Mouse (Mus musculus) activated CD4-positive, CD25-positive, alpha-beta regulatory T cell, adult 4 months (primary cell): ENCODE results near the gene Chrnd. TPM values are rescaled to one million over a fixed set of nuclear protein-coding genes. Genes with fewer than 3 reads are reported as not detected.
A peak's percentile ranks its signal among the peaks of the same experiment; 100 is the strongest.

ENCODE experiments used
- ATAC-seq: one replicate; pipeline ENCODE4 v1.8.0; 2017
- polyA plus RNA-seq, 2 experiments: library from polyadenylated mRNA; unstranded; fragments of 100-300 nt; shearing (Covaris generic); gene quantifications; one replicate each; pipeline ENCODE4 v1.2.1; 2017

The Chrnd gene
- polyA plus RNA-seq = not detected

DNA sequence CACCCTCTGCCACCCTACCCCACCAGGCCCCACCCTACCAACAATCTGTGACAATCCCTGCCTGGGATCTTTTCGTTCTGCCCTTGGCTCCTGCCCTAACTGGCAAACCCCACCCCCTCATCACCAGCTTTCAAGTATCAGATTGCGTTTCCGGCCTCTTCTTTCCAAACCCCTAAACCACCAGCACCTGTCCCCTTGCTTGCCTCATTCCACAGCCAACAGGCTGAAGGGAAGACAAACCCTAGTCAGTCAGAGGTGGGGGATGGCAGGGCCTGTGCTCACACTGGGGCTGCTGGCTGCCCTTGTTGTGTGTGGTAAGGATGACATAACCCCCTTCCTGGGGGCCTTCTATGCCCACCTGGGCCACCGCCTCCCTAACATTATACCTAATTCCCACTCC is at the start of gene Chrnd:
TSS of gene Chrnd (plus strand) at position 179 of the 400 bp plus-strand sequence.
- no peak for ATAC-seq

DNA sequence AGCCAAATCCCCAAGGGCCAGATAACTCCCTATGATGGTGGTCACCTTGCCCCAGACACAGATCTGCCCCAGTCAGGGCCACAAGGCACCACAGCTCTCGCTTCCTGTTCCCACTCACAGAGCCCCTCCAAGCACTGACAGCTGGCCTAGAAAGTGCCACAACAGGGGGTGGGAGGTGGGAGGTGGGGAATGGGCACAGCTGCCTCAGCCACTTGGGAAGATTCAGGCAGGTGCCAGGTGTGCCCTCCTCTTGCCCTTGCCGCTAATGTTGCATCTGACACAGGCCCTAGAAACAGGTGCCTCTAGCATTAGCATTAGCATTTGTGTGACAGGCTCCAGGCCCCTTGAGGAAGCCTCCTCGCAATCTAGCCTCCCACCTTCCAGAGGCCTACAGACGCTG is 48.9 kb upstream of the Chrnd start:
- no peak for ATAC-seq

DNA sequence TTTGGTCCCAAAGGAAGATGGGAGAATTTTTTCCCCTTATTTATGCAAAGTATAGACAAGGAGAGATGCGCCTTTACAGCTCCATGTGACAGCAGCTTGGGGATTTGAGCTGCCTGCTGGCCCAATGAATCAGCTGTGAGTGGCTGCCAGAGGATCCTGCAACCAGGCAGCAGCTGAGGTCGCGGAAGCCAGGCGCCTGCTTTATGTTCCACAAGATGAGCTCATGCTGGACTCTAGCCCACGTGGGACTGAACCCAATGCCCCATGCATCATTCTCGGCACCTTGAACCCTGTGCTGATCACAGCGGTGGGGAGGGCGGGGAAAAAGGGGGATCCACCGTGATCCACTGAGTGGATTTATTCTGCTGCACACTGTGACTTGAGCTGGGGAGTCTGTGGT is 48.0 kb upstream of the Chrnd start:
- ATAC-seq = no peak

DNA sequence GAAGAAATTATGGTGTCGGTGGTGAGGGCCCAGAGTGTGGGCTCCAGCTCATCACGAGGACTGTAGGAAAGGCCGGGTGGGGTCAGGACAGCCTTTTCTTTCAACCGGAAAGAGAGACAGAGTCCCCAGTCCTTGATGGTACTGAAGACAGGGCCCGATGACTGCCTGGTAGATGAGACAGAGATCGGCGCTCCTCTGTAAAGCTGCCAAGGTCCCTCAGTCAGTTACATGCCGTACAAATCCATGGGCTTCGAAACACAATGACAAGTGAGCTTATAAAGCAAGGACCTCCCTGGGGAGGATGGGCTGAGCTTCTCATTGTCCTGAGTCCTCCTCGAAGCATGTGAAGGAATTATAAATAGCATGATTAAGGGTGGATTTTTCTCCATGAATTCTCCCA is 47.3 kb upstream of the Chrnd start:
- no peak for ATAC-seq

DNA sequence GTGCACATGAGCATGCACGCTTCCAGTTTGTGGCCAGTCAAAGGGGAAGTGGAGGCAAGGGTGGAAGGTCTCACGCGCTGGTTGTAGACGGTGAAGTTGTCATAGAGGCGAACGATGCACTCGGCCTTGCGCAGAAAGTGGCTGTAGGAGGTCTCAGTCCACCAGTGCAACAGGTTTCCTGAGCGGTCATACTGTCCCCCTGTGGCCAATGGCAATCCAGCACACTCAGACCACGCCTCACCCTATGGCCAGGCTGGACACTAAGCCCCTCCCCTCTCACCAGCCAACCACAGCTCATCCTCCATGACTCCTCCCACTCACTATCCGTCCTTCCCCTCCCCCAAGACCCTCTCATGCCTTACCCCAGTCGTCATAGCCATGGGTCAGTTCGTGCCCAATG is 41.0 kb upstream of the Chrnd start:
- no peak for ATAC-seq

DNA sequence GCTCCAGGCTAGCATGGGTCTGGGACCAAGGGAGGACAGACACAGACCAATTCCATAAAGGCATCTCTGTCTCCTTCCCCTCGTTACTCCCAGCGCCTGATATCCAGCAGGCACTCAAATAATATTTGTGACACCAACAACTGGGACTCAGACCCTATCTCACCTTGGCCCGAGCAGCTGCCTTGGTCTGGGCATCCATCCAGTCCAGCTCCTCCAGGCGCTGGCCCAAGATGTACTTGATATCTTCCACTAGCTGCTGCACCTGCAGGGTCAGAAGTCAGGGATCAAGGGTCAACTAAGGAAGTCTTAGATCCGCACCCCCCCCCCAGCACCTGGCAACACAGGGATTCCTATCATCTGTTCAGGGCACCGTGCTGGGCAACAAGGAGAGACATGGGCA is 39.1 kb upstream of the Chrnd start:
- no peak for ATAC-seq

DNA sequence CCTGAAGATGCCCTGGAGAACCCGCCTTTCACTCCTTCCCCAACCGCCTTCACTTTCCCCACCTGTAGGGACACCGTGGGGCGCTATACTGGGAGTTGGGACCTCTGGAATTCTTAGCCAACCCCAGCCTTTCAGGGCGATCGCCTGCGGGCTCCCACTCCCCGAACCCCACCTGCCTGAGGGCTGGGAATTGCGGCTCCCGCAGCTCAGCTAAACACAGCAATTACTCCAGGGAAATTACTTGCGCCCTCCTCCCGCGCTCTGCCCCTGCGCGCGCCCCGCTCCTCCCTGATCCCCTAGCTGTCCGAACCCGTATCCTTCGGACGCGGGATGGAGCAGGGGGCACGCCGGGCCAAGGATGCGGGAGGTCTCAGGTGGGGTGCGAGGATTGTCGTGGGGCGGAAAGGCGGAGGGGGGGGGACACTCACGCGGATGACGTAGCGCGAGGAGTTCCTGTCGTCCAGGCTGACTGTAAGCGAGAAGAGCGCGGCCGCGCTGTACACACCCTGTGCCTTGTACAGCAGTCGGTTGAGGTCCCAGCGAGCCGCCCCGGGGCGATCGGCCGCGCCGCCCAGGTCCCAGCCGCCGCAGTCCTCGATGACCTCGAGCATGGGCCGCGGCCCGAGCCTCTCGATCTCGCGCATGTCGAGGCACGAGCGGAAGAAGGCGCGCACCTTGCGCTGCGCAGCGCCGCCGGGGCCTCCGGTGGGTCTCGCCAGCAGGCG is 36.5 kb upstream of the Chrnd start:
- ATAC-seq = no peak

DNA sequence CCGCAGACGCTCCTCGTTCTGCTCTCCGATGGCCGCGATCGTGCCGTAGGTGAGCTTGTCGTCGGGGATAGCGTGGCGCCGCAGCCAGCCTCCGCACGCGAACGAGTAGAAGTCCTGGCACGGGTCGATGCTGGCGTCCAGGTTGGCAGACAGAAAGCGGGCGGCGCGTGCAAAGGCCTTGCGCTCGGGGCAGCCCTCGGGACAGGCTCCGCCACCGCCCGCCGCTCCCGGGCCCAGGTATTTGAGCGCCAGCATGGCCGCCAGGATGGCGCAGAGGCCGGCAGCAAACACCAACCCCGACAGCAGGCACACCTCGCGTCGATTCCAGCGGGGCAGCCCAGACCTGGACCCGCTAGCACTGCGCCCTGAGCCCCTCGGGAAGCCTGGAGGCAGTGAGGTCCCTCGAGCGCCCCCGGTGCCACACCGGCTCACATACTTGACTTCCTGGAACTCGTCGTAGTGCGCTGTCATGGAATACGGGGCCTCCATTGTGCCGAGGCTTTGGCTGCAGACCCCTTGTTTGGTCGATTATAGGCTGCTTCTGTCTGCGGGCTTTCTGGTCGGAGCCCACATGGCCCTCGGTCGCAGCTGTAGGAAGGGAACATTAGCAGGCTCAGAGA is 35.8 kb upstream of the Chrnd start:
- ATAC-seq = no peak

DNA sequence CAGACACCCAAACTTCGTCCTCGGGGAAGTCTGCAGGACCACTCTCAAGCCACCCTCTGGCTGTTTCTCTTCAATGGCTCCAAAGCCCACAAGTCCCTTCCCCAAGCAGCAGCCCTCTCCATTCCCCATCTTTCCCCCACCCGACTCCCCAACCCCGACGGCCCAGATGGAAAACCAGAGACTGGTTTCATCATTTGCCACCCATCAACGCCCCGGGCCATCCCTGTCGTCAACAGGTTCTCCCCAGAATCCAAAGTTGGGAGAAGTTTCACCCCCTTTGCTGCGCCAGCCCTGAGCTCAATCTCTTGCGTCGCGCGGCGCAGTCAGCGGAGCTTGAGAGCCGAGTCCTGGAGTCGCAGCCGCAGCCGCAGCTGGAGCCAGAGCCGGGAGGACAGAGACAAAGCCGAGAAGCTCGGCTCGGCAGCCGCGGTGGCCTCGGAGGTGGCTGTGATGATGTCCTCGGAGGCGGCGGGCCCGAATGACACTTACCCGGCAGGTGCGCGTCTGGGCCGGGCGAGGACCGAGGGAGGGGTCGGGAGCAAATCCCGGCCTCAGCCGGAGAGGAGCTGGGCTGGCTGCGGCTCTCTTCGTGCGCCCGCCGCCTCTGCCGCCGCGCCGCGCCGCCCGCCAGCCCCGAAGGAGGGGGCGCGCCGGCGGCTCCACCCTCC is 34.7 kb upstream of the Chrnd start:
- ATAC-seq = no peak

DNA sequence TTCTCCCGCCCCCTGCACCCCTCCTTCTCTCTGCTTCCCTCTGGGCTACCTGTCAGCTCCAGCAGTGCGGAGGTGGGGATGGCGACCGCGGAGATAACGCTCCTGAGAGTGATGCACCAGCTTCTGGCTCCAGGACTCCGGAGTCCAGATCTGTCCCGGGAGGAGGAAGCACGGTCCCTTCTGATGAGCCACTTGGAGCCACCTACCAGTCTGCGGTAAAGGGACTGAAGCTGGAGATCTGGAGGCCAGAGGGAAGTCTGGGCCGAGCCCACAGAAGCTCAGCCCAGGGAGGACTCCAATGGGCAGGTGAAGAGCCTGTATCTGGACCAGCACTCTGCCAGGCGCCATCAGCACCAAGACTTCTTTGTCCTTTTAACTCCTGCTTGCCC is 34.2 kb upstream of the Chrnd start, which contains the start of gene Ecel1:
TSS of gene Ecel1 (minus strand) at position 323 of the 389 bp plus-strand sequence.
- ATAC-seq = no peak

DNA sequence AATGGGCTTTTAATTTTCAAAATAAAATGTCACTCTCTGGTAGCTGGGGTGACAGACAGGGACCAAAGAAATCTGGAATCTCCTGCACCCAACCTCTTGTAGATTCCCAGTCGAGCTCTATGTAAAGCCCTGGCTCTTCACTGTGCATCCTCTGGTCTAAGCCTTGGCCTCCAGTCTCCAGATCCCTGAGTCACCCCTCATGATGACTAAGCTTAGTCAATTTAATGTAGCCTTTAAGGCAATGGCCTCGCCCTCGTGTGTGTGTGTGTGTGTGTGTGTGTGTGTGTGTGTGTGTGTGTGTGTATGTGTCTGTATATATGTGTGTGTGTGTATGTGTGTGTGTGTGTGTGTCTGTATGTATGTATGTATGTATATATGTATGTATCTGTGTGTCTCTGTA is 31.0 kb upstream of the Chrnd start:
- ATAC-seq = no peak

DNA sequence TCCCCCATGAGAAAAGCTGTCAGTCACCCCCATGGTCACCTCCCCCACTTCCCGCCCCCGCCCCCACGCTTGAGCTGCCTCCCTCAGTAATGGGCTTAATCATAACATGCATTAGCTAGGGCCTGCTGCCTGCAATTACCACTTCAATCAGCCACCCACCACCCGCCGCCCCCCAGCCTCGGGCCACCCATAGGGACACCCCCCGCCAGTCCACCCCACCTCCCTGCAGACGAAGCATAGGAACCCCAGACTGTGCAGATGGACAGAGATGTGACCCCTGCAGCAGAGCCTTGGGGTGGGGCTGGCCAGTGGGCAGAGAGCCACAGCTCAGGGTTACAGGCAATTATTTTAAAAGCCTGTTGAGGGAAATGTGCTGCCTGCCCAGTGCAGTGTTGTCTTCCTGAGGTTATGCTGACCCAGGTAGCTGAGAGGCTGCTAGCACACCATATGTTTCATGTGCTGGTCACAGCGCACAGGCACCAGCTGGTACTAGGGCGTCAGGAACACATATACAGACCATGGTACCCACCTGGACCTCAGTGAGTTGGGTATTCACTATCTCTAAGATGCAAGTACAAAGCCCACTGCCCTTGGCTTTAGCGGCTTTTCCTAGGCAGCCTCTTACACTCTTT is 26.1 kb upstream of the Chrnd start:
- ATAC-seq = no peak

DNA sequence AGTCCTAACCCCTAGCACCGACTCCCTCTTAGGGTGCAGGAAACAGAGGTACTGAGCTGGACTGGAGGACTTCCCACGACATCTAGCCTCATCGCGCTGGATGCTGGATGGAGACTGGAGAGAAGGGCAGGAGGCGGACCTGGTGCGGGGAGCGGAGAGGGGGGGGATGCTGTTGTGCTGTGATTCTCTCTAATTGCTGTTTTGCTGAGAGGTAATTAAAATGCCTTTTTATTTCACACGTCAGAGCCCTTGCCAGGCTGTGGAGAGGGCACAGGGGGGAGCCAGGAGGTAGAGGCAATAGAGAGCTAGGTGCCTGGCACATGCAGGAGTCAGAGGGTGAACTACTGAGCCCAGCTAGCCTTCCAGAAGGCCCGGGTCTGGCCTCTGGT is 25.6 kb upstream of the Chrnd start:
- no peak for ATAC-seq

DNA sequence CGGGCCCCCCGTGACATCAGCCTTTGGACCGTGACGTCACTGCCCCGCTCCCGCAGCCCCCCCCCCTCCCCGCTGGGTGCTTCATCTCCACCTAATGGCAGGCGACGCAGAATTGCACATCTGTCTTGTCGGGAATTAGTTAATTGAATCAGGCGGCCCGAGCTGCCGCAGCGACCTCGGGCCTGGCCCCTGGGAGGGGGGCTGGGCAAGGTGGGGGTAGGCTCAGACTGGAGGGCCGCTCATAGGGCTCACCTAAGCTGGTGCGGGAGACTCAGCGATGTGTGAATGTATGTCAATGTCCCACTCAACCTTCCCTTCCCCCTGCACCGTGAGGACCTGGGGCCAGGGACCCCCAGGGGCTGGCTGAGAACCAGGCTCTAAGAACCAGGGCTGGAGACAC is 19.9 kb upstream of the Chrnd start:
- no peak for ATAC-seq

DNA sequence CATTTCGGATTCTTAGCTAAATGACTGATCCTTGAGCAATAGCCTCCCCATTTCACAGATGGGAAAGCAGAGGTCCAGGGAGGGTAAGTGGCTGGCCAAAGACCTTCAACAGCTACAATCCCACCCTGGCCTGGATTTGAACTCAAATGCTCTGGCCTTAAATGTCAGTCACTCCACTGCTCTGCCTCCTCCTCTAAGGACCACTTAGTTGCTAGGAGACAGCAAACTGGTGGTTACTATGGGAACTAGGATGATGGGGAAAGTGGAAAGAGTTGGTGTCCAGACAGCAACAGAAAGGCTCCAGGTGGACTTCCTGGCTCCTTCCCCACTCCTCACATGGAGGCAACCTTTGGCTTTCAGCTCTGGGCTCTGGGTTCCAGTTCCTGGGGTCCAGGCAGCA is 19.1 kb upstream of the Chrnd start:
- no peak for ATAC-seq

DNA sequence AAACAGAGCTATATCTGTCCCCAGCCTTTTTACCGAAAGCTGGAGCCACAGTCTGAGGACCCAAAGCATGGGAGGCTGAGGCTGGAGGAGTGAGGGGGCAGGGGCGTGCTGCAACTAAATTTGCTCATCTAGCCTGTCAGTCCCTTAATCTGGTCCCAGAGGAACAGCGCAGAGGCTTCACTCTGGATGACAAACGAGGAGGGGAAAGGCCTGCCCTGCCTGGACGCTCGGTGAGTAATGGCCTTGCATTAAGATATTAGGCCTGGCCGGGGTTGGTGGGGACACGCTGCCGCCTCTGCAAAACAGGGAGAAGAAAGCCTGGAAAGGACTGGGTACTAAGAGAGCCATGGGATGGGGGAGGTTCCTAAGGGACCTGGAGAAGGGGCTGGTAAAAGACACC is 18.1 kb upstream of the Chrnd start:
- ATAC-seq = no peak

DNA sequence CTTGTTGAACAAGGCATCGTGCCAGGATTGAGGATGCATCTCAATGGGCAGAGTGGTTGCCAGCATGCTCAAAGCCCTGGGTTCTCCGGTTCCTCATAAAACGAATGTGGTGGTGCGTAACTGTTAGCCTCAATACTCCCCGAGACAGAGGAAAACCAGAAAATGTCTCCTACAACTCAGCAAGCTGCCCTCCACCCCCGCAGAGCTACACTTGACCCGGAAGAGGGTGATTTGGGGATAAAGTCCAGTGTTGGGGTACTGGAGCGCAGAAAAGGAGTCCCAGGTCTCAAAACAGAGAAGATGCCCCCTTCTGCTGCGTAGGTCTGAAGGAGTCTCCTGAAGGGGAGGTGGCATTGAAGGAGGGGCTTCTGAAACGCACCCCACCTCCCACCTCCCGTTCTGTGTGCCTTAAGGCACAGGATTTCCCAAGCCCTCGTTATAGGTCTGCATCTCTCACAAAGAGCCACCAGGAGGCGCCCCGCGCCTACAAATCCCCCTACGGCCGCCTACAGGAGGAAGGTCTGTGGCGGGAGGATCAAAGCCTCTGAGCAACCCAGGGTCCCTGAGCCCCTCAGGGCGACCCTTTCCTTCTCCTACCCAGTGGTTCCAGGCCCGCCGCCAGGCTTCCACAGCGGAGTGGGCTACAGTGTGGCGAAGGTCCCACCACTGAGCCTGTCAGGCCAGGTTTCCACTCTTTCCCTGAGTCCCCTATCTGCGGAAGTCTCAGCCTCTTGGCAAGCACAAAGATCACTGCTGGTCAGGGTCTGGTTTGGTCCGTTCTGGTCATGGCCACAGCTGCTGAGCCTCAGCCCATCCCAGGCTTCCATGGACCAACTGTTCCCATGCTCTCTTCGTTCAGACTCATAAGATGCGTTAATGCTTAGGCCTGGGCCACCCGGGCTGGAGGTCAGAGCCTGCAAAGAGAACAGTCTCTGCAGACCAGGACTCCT is 16.1 kb upstream of the Chrnd start:
- ATAC-seq = no peak

DNA sequence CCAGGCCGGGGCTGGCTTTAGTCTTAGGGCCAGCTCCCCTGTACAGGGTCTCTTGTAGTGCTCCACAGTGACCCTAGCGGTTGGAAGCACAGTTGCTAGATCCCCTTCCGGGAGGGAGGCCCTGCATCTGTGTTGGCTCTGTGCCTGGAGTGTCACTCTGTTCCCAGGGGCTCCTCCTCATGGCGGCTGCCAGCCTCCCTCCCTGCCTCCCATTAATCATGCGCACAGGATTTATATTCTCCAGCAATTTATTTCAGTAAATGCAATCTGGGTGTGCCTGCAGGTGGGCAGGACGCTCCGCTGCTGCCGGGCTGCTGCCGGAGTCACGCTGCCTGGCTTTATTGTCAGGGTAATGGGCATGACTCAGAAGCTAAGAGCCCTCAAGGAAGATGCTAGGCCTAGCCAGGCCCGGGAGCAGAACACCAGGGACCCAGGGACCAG is 14.5 kb upstream of the Chrnd start:
- ATAC-seq = no peak

DNA sequence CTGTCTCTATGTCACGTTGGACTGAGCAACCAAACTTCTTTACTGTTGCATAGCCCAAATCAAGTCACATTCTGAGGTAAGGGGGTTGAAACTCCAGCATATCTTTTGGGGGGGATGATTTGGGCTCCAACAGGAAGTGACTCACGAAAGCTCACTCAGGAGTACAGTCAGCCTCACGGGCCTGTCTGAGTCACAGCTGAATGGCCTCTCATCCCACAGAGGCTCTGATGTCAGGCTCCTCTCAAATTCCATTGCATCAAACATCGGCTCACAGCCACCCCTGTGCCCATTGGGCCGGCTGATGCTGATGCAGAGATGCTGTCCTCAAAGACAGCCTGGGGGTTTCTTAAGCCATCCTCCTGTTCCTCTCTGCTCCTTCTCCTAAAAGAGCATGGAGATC is 9.5 kb upstream of the Chrnd start:
- ATAC-seq = peak; percentile 69

DNA sequence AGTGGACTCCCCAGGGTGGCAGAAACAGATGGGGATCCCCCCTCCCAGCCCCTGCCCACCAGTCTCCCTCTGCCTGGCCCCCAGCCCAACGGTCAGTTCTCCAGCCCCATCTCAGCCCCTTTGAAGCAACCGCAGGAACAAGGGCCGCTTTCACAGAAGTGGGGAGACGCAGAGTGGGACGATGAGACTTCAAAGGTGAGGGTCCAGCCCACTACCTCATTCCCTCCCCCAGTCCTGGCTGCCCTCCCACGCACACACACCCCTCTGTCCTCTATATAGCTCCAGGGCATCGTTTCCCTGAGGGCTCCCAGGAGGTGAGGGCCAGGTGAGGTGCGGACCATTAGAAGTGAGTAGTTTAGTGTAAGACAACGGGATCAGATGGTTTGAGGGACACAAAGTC is 7.4 kb upstream of the Chrnd start, which contains the start of gene Prss56:
TSS of gene Prss56 (plus strand) at position 301 of the 400 bp plus-strand sequence.
- no peak for ATAC-seq

DNA sequence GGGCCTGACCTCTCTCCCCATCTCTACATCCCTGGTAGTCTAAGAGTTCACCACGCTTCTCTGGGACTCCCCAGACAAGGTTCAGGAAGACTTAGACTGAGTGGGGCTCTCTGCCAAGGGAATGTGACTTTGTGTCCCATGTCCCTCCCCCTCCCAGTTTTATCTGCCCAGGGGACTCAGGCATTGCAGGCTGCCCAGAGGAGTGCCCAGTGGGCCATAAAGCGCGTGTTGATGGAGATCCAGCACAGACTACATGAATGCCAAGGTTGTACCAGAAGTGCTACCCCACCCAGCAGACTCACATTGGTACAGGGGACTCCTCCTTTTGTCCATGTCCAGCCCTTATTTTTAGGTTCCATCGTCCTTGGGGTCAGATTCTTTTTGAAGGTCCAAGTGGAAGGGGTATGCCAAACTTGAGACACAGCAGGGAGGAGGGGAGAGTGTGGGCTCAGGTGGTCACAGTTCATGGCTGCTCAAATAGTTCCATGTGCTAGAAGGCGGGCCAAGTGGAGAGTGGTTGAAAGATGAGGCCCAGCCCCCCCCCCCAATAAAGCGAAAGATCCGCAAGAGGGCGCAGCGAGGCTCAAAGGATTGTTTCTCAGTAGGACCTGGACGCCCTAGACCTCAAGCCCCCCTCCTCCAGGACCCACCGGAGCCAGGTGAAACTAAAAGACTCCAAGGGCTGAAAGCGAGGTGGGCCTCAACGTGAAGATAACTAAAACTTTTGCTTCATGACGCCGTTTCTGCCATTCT is 6.2 kb upstream of the Chrnd start:
- ATAC-seq = no peak

DNA sequence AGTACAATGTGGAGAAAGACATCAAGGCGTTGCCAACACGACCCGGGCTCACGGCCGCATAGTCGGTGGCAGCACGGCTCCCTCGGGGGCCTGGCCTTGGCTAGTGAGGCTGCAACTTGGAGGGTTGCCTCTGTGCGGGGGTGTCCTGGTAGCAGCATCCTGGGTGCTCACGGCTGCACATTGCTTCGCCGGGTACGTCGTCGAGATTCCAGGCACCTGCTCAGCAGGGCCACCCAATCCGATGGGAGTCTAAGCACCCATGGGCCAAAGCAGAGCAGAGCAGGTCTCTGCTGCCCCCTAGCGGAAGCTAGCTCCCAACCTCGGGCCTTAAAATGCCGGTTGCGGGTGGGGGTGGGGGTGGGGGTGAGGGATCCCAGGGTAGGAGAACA is 5.7 kb upstream of the Chrnd start:
- ATAC-seq = peak; percentile 36
